Mouse (Mus musculus) thymus, adult 2 months (tissue): ENCODE measurements at regions not wholly inside any gene's neighbourhood (a gene's known extent, or its start where the extent isn't known, plus 50 kb on each side); places are given as distances from the start of the nearest gene placed in this dataset.

Experiments
- CTCF ChIP-seq: fragments of 200-500 bp; IDR thresholded peaks from 2 replicates; pipeline ENCODE4 v1.5.1; 2012; ENCODE audit warnings: mild to moderate bottlenecking, control low read depth, low read length, moderate library complexity, borderline replicate concordance; ENCODE audit not compliant: control insufficient read depth, poor library complexity, insufficient read depth; ENCODE audit errors: extremely low read depth
- POLR2A ChIP-seq: fragments of 200-500 bp; IDR thresholded peaks from 2 replicates; pipeline ENCODE4 v1.6.1; 2012; ENCODE audit warnings: mild to moderate bottlenecking, low read length, control low read depth, moderate library complexity; ENCODE audit not compliant: control insufficient read depth, poor library complexity, insufficient read depth; ENCODE audit errors: extremely low read depth

- no peak for TF ChIP-seq CTCF
- TF ChIP-seq POLR2A = no peak
Measured at GRCm38 (mm10) chr17:87202490-87202889, 63.2 kb downstream of the Mcfd2 start.
